Mouse (Mus musculus): ENCODE data around the gene Fam76b. TPM values are rescaled to one million over a fixed set of nuclear protein-coding genes. Genes with fewer than 3 reads are reported as not detected.

Fam76b gene
- total RNA-seq (2023) = 34.6 and 49.2 TPM in 2 replicates

DNA sequence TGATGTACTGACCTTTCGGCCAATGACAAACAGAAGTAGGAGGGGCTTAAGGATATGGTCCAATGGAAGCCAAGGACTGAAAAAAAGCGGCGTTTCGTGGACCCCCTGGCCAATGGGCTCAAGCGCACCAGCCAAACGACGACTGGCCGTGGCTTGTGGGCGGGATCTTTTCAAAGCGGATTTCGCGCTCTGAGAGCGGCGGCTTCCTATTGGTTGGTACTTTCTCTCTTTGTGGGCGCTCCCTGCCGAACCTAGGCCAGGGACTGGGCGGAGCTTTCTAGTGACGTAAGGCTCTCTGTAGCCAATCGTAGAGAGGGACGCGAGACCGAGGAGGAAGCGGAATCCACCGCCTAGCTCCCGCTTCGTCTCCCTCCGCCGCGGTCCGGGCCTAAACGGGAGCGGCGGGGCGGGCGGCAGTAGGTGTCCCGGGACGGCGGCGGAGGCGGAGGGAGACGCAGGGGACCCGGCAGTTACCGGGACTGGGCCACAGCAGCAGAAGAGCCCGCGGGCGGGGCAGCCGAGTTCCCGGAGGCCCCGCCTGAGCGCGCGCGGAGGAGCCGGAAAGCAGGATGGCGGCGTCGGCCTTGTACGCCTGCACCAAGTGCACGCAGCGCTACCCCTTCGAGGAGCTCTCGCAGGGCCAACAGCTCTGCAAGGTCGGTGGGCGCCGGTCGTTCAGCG lies at the start of gene Fam76b:
Fam76b (plus strand) TSS at position 311 of the 681 bp plus-strand sequence.

DNA sequence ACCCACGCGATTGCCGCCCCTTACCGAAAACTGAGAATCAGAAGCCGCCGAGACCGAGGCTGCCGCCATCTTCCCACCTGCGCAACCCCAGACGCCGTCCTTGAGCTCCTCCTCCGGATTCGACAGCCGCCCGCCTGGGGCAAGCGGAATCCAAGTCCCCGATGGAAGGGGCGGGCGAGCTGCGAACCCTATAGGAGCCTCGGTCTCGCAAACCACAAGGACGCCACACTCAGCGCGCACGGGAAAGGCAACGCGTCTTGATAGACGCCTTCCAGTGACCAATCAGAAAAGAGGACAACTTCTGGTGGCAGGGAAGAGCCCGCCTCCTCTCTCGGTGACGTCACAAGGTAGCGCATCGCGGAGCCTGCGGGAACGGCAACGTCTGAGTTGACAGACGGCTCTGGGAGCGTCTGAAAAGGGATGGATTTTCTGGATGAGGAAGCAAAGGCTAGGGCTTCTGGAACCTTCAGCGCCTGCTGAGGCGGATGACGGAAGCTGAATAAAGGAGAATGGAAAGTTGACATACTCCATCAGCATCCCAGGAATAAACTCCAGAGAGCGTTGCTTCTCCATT lies 597 bp upstream of the Fam76b start, which contains the start of gene Cep57:
Cep57 (minus strand) TSS at position 276 of the 574 bp plus-strand sequence.

Other genes starting within 250 kb of the Fam76b start
- gene Mtmr2, start 79.3 kb upstream of the Fam76b start, total RNA-seq (2023) = 23.6 and 27.6 TPM in 2 replicates
- 35.5 and 52.7 TPM in 2 replicates for gene Cep57, start 609 bp upstream of the Fam76b start, total RNA-seq (2023)